Mouse (Mus musculus) liver, adult 2 months (tissue): ENCODE data around the gene Cnn2.

Experiments
- CTCF ChIP-seq: fragments of 200-500 bp; IDR thresholded peaks from 2 replicates; pipeline ENCODE4 v1.5.1; 2011; ENCODE audit warnings: low read depth, low read length, control low read depth
- POLR2A ChIP-seq: fragments of 200-500 bp; IDR thresholded peaks from 2 replicates; pipeline ENCODE4 v1.6.1; 2011; ENCODE audit warnings: low read length, control low read depth; ENCODE audit not compliant: insufficient read depth; ENCODE audit errors: extremely low read depth

DNA sequence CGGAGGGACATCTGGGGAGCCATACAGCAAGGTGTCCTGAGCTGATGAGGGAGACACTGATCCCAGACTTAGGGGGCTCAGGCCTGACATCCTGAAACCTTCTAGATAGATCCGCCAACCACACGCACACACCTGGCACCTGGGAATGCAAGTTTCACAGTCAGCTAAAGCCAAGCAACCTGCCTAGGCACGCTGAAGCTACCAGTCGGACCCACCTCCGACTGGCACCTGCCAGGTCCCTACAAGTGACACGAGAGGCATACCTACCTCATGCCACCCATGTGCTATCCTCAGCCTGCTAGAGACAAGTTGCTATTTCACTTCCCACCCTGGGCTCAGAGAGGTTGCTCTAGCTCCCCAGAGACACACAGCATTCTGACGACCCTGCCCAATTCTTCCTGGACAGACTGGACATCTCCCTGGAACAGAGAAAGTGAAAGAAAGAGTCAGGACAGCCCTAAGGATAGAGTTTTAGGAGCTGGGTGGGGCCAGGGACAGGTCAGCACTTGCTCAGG lies 945 bp downstream of the Cnn2 start:
- TF ChIP-seq POLR2A: no peak
- TF ChIP-seq CTCF: no peak
